Mouse (Mus musculus): Measurements from ENCODE around the gene Il11. TPM values are rescaled to one million over a fixed set of nuclear protein-coding genes. Genes with fewer than 3 reads are reported as not detected.
"Not testable (repeated sequence)": the region's sequence is repeated elsewhere in the genome, so short reads cannot be mapped to it uniquely, and the experiment has no call there.

The Il11 gene
- polyA plus RNA-seq, 1 experiment from 2014 or later, result not detected

DNA sequence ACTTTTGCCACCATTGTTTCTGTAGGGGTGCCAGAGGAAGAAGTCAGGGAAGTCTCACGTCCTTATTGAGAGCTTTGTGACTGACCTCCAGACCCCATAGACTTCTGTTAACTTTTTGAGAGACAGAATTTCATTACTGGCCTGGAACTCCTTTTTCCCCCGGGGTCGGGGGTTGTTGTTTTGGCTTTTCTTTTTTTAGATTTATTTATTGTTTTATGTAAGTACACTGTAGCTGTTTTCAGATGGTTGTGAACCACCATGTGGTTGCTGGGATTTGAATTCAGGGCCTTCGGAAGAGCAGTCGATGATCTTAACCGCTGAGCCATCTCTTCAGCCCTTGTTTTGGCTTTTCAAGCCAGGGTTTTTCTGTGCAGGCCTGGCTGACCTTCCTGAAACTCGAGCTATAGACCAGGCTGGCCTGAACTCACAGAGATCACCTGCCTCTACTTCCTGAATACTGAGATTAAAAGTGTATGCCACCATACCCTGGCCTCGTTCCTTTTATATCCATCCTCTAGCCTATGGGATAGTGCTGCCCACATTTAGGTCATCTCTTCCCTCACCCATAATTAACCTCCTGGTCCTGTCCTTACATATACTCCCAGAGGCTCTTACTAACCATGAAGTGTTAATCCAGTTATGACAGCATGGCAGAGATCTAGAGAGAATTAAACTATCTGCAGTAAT lies 30.6 kb upstream of the Il11 start:
- 17% methylated on average over 8 of the region's 8 CpGs for WGBS
- H3K4me3 ChIP-seq (ENCODE audit: low read depth, low read length), result peak overlapping the region; percentile 85
- no peaks in the 10 kb centered on the region for H3K9me3 ChIP-seq (ENCODE audit: low read depth, low read length)
- no peak for TF ChIP-seq CTCF (IDR thresholded peaks at IDR 0.05; ENCODE audit: low read depth)
- peak overlapping the region; percentile 82 for H3K4me2 ChIP-seq
- peaks cover 23% of the 10 kb centered on the region for H3K4me1 ChIP-seq (ENCODE audit: insufficient read depth)
- H3K9ac ChIP-seq, result peak overlapping the region; percentile 61
- no peak for DNase-seq
- ATAC-seq (ENCODE audit: insufficient read depth), result no peak
- H3K27me3 ChIP-seq (ENCODE audit: insufficient read depth, low read length), result no peaks in the 10 kb centered on the region
- H3K36me3 ChIP-seq (ENCODE audit: insufficient read depth), result peaks cover 30% of the 10 kb centered on the region
- H3K27ac ChIP-seq (ENCODE audit: low read depth), result peak overlapping the region; percentile 91

GRCm38 (mm10) chr7:4812303-4813104 lies 29.8 kb upstream of the Il11 start, which contains the start of gene Ube2s:
Gene Ube2s (minus strand): TSS chr7:4812590.
- no peaks in the 10 kb centered on the region for H3K9me3 ChIP-seq (ENCODE audit: low read depth, low read length)
- TF ChIP-seq CTCF (IDR thresholded peaks at IDR 0.05; ENCODE audit: low read depth), result peak; percentile 36
- H3K36me3 ChIP-seq (ENCODE audit: insufficient read depth), result peaks cover 34% of the 10 kb centered on the region
- DNase-seq (peak; percentile 99), ATAC-seq (ENCODE audit: insufficient read depth) (peak; percentile 99)
- WGBS, result under 1% methylated on average over 62 of the region's 62 CpGs
- H3K9ac ChIP-seq, result peak within 1 kb of the TSS; percentile 98
- peak within 1 kb of the TSS; percentile 97 for H3K27ac ChIP-seq (ENCODE audit: low read depth)
- H3K4me2 ChIP-seq, result peak within 1 kb of the TSS; percentile 82
- H3K4me1 ChIP-seq (ENCODE audit: insufficient read depth), result peaks cover 23% of the 10 kb centered on the region
- H3K27me3 ChIP-seq (ENCODE audit: insufficient read depth, low read length), result no peaks in the 10 kb centered on the region
- H3K4me3 ChIP-seq (ENCODE audit: low read depth, low read length), result peak within 1 kb of the TSS; percentile 85

DNA sequence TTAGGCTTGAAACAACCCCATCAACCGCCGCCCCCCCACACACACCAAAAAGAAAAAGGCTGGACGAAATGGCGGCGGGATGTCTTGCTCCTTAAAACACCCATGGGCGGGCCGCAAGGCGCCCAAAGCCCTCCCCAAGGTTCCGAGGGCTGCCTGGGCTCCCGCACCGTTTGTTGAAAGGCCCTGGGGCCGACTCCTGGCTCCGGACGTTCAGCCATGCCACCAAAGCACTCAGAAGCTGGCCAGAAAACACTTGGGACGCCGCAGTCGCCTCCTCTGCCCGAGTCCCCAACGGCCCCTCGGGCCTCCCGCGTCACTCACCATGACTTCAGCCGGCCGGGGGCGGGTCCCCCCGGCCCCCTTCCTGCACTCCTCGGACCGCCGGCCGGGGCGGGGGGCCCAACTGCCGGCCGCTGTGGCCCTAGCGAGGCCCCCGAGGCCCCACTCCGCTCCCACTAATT lies 29.2 kb upstream of the Il11 start:
- Histone ChIP-seq H3K4me3 (ENCODE audit: low read depth, low read length) (peak overlapping the region; percentile 85), H3K9ac (peak overlapping the region; percentile 98), H3K4me2 (peak overlapping the region; percentile 82), H3K27ac (ENCODE audit: low read depth) (peak overlapping the region; percentile 97), H3K9me3 (ENCODE audit: low read depth, low read length) (no peaks in the 10 kb centered on the region), H3K27me3 (ENCODE audit: insufficient read depth, low read length) (no peaks in the 10 kb centered on the region), H3K36me3 (ENCODE audit: insufficient read depth) (peaks cover 41% of the 10 kb centered on the region), H3K4me1 (ENCODE audit: insufficient read depth) (peaks cover 23% of the 10 kb centered on the region)
- DNase-seq (peak; percentile 41), ATAC-seq (ENCODE audit: insufficient read depth) (no peak; the same call in 1 of the 2 replicates)
- no peak for TF ChIP-seq CTCF (IDR thresholded peaks at IDR 0.05; ENCODE audit: low read depth)
- WGBS, result under 1% methylated on average over 26 of the region's 36 CpGs

DNA sequence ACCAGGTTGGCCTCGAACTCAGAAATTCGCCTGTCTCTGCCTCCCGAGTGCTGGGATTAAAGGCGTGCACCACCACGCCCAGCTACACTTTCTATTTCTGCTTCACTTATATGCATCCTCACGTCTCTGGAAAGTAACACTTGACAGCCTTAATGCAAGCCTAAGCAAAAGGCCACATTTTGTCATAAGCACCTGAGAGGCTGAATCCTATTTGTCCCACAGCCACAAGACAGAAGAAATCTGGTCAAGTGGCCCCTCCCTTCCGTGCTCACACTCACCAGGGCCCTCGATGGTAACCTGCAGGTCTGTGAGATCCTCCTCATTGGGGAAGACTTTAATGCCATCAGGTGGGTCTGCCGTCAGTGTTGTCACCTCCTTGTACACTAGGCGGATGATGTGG lies 28.5 kb upstream of the Il11 start:
- Histone ChIP-seq H3K4me3 (ENCODE audit: low read depth, low read length) (peak overlapping the region; percentile 85), H3K9ac (peak overlapping the region; percentile 98), H3K4me2 (peak overlapping the region; percentile 82), H3K4me1 (ENCODE audit: insufficient read depth) (peaks cover 23% of the 10 kb centered on the region), H3K36me3 (ENCODE audit: insufficient read depth) (peaks cover 48% of the 10 kb centered on the region)
- H3K9me3 ChIP-seq (ENCODE audit: low read depth, low read length); H3K27ac ChIP-seq (ENCODE audit: low read depth); ATAC-seq (ENCODE audit: insufficient read depth); DNase-seq; H3K27me3 ChIP-seq (ENCODE audit: insufficient read depth, low read length): not testable (repeated sequence)
- WGBS, result 32% methylated on average over 10 of the region's 10 CpGs

DNA sequence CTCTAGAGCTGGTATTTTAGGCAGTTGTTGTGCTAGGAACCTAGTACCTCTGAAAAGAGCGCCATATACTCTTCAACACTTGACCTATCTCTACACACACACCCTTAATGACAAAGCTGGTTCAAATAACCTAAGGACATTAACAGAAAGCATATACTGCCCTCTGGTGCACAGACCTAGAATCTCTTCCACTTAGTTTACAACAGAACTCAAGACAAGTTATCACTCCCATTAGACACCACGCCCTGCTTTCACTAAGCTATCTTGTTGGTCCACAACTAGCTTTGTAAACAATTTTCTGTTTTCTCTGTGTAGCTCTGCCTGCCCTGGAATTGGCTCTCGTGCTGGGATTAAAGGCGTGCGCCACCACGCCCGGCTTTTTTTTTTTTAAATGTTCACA lies 24.1 kb upstream of the Il11 start:
- peaks cover 18% of the 10 kb centered on the region for H3K4me1 ChIP-seq (ENCODE audit: insufficient read depth)
- no peak overlapping the region for H3K4me2 ChIP-seq
- DNase-seq (peak; percentile 74), ATAC-seq (ENCODE audit: insufficient read depth) (no peak)
- no peak overlapping the region for H3K4me3 ChIP-seq (ENCODE audit: low read depth, low read length)
- no peak overlapping the region for H3K9ac ChIP-seq
- peaks cover 72% of the 10 kb centered on the region for H3K36me3 ChIP-seq (ENCODE audit: insufficient read depth)
- 88% methylated on average over 7 of the region's 7 CpGs for WGBS
- no peak overlapping the region for H3K27ac ChIP-seq (ENCODE audit: low read depth)
- no peaks in the 10 kb centered on the region for H3K9me3 ChIP-seq (ENCODE audit: low read depth, low read length)
- no peaks in the 10 kb centered on the region for H3K27me3 ChIP-seq (ENCODE audit: insufficient read depth, low read length)
- TF ChIP-seq CTCF (IDR thresholded peaks at IDR 0.05; ENCODE audit: low read depth), result peak; percentile 59

GRCm38 (mm10) chr7:4802247-4802646 lies 19.6 kb upstream of the Il11 start:
- Histone ChIP-seq H3K4me3 (ENCODE audit: low read depth, low read length) (no peak overlapping the region), H3K27me3 (ENCODE audit: insufficient read depth, low read length) (no peaks in the 10 kb centered on the region), H3K36me3 (ENCODE audit: insufficient read depth) (peaks cover 47% of the 10 kb centered on the region), H3K9me3 (ENCODE audit: low read depth, low read length) (no peaks in the 10 kb centered on the region), H3K4me2 (no peak overlapping the region), H3K9ac (no peak overlapping the region), H3K4me1 (ENCODE audit: insufficient read depth) (no peaks in the 10 kb centered on the region), H3K27ac (ENCODE audit: low read depth) (no peak overlapping the region)
- DNase-seq (no peak), ATAC-seq (ENCODE audit: insufficient read depth) (no peak)
- TF ChIP-seq CTCF (IDR thresholded peaks at IDR 0.05; ENCODE audit: low read depth), result no peak

All from lung, embryonic 14.5 days (tissue).